Mouse (Mus musculus): ENCODE results near the gene Pdgfb. TPM values are rescaled to one million over a fixed set of nuclear protein-coding genes. Genes with fewer than 3 reads are reported as not detected.

Gene Pdgfb
- 1.5 TPM for polyA plus RNA-seq (2017; shearing (Covaris generic))

GRCm38 (mm10) chr15:80014321-80015210 is at the start of gene Pdgfb:
Pdgfb (minus strand) TSS chr15:80014977.

GRCm38 (mm10) chr15:79970940-79971339 is 43.8 kb downstream of the Pdgfb start, which contains the start of gene Cbx7:
Cbx7 (minus strand) TSS chr15:79971119.

Other genes starting within 250 kb of the Pdgfb start
- 13.6 TPM for gene Dnal4, start 237.1 kb downstream of the Pdgfb start, polyA plus RNA-seq (2017; shearing (Covaris generic))
- gene Nptxr, start 210.2 kb downstream of the Pdgfb start, polyA plus RNA-seq (2017; shearing (Covaris generic)): 0.44 TPM
- gene Npcd, start 180.7 kb downstream of the Pdgfb start, polyA plus RNA-seq (2017; shearing (Covaris generic)): not detected
- gene Cbx6, start 180.3 kb downstream of the Pdgfb start, polyA plus RNA-seq (2017; shearing (Covaris generic)): 75.4 TPM
- gene Apobec3, start 123.3 kb downstream of the Pdgfb start, polyA plus RNA-seq (2017; shearing (Covaris generic)): 519 TPM
- gene Cbx7, start 43.9 kb downstream of the Pdgfb start, polyA plus RNA-seq (2017; shearing (Covaris generic)): 103 TPM
- 0.60 TPM for gene Syngr1, start 76.4 kb upstream of the Pdgfb start, polyA plus RNA-seq (2017; shearing (Covaris generic))
- gene Rpl3, start 76.9 kb upstream of the Pdgfb start, polyA plus RNA-seq (2017; shearing (Covaris generic)): 1,298 TPM
- 28.4 TPM for gene Tab1, start 118.2 kb upstream of the Pdgfb start, polyA plus RNA-seq (2017; shearing (Covaris generic))
- gene Mgat3, start 158.7 kb upstream of the Pdgfb start, polyA plus RNA-seq (2017; shearing (Covaris generic)): not detected
- gene Mief1, start 219.0 kb upstream of the Pdgfb start, polyA plus RNA-seq (2017; shearing (Covaris generic)): 37.3 TPM
- not detected for gene AC140267.1, start 220.9 kb upstream of the Pdgfb start, polyA plus RNA-seq (2017; shearing (Covaris generic))
- 106 TPM for gene Atf4, start 240.2 kb upstream of the Pdgfb start, polyA plus RNA-seq (2017; shearing (Covaris generic))
- 30.8 TPM for gene Rps19bp1, start 249.3 kb upstream of the Pdgfb start, polyA plus RNA-seq (2017; shearing (Covaris generic))